Mouse (Mus musculus) urinary bladder, postnatal 25 days (tissue): ENCODE measurements around the gene Hspa12b.

ENCODE experiments used
- DNase-seq: peaks from one replicate; pipeline ENCODE4 v3.0.0; 2022; ENCODE audit warnings: low spot score

The Hspa12b gene

DNA sequence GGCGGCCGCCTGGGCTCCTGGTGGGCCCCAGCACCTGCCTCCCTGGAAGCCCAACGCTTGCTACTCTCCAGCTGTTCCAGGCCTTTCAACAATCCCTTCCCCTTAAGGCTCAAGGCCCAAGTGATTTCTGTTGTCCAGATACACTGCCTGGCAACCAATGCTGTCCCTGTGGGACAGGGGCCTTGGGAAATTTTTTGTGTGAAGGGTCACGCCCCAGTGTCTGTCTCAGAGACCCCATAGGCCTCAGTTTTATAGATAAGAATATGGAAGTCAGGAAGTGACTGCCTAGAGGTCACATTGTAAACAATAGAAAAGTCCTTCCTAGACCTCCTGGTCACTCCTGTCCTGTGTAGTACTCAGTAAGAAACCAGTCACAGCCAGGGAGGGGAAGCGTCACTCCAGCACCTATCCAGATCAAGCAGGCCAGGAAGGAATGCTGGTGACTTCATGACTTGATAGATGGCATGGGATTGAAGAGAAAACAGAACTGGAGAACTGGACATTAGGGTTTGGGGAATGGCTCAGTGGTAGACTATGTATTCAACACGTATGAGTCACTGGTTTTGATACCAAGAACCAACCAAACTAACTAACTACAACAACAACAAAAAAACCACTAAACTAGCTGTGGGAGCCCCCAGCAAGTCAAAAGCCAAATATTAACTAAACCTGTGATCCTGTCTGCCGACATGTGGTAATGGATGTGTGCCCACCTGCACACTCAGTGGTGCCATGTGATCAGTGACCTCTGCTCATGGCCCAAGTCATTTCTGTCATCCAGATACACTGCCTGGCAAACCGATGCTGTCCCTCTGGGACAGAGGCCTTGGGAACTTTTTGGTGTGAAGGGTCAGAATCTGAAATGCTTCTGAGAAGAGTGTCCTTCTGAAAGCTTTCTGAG, 21.5 kb downstream of the Hspa12b start:
- no peak for DNase-seq

GRCm38 (mm10) chr2:131149254-131149578, 22.1 kb downstream of the Hspa12b start:
- DNase-seq = no peak

GRCm38 (mm10) chr2:131152166-131152730, 25.2 kb downstream of the Hspa12b start:
- DNase-seq = no peak

DNA sequence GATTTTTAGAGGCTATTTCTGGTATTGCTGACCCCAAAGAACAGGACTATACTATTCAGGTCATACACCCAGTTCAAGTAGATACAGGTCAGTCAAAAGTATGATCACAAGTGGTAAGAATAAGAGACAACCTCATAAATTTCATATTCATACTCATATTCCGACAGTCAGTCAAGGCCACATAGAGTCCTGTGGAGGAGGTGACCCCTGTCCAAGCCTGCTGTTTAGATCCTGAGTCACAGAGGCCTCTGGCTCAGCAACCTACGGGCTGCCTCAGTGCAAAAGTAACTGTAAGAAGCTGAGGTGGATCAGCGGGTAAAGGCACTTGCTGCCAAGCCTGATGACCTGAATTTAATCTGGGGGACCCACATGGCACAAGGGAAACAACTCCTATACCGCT, 27.0 kb downstream of the Hspa12b start:
- no peak for DNase-seq

DNA sequence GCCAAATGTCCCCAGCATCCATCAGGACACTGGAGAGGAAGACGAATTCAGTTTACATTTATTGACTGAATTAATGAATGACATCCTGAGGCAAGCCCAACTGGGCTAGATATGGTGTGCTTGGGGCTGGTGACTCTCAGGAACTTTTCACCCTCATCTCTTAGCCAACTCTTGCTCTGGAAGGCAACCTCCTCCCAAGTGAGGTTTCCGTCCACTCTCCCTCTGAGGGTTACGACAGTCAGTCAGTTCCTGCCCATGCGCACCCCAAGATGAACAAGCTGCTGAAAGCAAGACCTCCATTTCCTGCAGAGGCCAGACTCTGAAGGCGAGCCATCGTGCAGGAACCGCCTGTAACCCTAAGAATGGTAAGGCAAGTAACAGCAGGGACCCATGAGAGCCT, 29.9 kb downstream of the Hspa12b start:
- DNase-seq = no peak

DNA sequence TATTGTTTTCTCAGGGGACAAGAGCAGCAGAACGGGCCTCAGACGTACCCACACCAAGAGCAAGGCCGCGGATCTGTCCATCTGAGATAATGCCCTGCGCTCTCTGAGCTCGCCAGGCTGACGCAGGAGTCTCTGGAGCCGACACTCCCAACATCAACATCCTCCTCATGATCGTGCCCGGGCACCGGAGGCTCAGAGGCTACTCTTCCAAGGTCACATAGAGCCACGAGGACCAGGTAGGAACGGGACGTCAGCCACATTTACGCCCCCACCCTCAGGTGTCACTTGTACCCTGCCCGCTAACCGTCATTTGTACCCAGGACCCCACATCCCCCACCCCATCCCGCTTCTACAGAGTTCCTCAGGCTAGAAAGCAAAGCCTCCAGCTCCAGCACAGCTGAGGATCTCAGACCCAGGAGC, 32.4 kb downstream of the Hspa12b start:
- DNase-seq = no peak

- peak; percentile 92 for DNase-seq
Observed at GRCm38 (mm10) chr2:131159938-131160581, 33.0 kb downstream of the Hspa12b start, which contains the start of gene 1700037H04Rik. TSS of gene 1700037H04Rik (minus strand) at chr2:131160081.

DNA sequence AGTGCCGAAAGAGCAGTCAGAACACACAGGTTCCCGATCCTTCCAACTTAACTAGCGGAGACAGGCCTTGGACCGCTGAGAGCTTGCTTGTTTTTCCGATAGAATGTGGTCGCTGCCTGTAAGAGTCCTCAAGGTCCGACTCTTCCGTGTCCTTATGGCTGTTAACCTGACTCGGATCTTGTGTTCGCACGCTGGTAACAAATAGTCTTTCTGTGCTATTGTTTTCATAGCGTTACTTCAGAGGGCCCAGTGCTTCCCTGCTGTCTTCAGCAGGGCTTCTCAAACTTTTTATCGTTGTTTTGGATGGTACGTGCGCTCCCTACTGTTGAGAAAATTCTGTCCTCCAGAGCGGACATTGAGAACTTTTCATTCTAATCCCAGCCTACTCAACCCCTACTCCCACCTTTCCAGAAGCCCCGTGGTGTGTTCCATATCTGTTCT, 33.6 kb downstream of the Hspa12b start:
- DNase-seq = no peak

DNA sequence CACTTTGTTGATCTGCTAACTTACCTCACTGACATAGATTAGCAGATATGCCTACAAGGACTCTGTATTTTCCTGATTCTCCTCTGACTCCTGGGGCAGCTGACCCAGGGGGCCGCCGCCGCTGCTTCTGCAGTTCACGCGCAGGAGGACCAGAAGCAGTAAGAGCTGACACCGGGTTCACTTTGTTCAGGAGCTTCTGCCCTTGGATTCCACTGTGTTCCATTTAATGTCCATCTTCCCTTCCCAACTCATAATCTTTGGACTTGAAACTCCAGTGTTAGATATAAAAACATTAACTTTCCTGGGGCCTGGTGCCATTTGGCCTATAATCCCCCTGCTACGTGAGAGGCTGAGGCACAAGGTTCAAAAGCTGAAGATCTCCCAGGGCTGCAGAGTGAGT, 36.8 kb downstream of the Hspa12b start:
- no peak for DNase-seq

DNA sequence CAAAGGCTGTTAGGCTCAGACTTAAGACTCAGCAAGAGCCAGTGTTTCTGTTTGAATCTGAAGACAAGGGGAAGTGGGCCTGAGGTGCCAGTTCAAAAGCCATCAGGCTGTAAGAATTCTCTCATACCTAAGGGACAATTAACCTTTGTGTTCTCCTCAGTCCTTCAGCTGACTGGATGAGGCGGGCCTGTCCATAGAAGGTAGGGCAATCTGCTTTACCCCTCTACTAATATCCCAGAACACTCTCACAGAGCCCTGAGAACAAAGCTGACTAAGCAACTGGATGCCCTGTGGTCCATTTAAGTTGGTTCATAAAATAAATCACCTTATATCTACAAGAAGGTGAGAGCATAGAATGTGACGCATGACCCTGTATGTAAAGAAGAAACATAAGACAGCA, 39.1 kb downstream of the Hspa12b start:
- DNase-seq = no peak

DNA sequence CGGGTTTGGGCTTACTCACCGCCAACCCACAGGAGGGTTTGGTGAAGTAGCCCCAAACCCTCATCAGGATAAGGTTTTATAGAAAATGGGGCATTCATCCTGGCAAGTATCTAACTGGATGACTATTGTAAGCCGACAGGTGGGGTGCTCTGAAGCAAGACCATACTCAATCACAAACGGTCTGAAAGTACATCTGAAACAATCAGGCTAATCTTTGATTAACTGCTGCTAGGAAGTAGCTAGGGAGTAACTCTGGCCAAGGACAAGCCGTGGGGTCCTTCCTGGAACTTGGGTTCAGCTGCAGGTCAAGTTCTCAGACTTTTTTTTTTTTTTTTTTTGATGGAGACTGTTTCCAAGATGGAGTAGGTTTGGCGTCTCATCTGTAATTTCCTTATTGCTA, 40.9 kb downstream of the Hspa12b start:
- no peak for DNase-seq

- no peak for DNase-seq
Observed at GRCm38 (mm10) chr2:131168914-131169313, 41.8 kb downstream of the Hspa12b start.

DNA sequence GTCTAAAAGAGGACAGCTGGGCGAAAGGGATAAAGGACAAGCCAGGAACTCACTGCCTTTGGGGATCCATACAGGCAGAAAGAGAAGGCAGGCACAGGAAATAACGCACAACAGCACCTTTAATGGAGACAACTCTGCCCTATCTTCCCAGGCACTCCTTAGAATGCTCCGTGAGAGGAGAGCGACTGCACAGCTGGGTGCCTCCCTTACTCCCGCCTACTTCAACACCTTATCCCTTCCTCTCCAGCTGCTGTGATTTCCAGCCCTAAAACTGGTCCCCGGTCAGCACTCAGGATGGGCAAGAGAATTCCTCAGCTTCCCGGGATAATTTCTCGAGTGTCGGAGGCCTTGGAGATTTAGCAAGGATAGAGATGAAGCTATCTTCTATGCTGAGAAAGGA, 43.9 kb downstream of the Hspa12b start:
- no peak for DNase-seq

GRCm38 (mm10) chr2:131171401-131172104, 44.5 kb downstream of the Hspa12b start:
- peak; percentile 61 for DNase-seq

DNA sequence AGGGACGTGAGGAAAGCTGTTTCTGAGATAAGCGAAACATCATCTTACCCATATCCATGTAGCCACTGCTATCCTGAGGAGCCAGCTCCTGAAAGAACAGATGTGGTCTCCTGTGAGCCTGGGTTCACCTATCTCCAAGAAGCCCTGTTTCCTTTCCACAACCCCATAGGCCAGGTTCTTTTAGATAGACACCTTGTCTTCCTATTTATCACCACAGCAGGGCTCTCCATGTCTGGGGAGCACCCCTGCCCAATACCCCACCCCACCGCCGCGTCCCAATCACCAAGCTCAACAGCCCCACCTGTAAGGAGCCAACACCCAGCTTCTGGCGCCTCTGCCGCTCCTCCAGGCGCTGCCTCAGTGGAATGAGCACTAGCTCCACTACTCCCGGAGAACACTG, 45.2 kb downstream of the Hspa12b start:
- no peak for DNase-seq

DNA sequence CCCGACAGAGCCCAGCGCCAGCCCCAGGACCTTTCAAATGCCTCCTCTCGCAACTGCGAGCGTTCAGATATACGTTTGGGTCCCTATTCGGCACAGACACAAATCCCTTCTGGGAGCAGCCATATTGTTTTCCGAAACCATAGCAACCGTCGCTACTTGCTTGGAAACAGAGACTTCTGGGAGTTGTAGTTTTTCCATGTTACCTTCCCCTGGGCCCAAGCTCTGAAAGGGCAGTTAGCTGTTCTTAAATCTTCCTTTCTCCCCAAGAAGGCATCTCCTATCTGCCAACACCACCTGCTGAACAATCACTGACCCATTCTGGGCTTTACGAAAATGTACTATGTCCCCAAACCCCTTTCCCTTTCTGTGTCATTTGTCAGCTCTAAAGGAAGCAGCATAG, 47.6 kb downstream of the Hspa12b start:
- peak; percentile 33 for DNase-seq

GRCm38 (mm10) chr2:131175286-131175944, 48.3 kb downstream of the Hspa12b start:
- no peak for DNase-seq

DNA sequence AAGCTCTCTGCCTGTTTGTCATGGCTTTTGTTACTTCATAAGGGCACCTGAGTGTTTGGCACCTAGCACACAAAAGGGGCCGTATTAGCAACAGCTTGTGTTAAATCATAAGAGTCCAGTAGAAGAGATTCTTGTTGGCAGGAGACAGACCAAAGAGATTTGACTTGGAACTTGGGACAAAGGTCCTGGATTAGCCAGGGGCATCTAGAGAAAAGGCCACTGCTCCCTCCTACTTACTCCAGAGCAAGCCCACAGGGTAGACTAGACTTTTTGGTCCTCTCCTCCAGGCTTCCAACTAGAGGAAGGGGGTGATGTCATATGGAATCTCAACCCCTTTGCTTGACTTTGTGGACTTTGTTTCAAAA, 48.8 kb downstream of the Hspa12b start:
- no peak for DNase-seq

GRCm38 (mm10) chr2:131176491-131176890, 49.4 kb downstream of the Hspa12b start:
- DNase-seq = no peak

- DNase-seq = no peak
Observed at GRCm38 (mm10) chr2:131177932-131178331, 50.9 kb downstream of the Hspa12b start.

- no peak for DNase-seq
Observed at GRCm38 (mm10) chr2:131178828-131179245, 51.8 kb downstream of the Hspa12b start.
